Mouse (Mus musculus): ENCODE data around the gene Eefsec. TPM values are rescaled to one million over a fixed set of nuclear protein-coding genes. Genes with fewer than 3 reads are reported as not detected.

Gene Eefsec
- polyA plus RNA-seq, 1 experiment from 2014 or later, result 35.1 TPM

DNA sequence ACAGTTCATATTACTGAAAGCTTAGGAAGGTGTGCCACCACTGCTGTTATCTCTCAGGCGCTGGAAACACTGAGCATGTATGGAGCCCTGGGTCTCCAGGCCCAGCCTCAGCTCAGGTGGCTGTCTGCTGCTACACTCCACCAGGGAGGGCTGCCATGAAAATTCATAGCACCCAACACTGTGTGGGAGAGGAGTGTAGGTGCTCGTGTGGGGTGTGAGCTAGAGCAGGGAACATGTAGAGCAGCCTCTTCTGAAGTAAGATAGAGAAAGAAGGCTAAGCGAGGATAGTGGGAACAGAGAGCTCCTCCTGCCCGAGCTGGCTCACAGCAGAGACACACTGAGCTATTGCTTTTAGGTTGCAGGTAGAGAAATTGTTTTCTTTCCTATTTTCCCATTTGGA lies 170.1 kb downstream of the Eefsec start:
- Histone ChIP-seq H3K4me2 (no peak overlapping the region), H3K27me3 (no peaks in the 10 kb centered on the region), H3K9me3 (no peaks in the 10 kb centered on the region), H3K9ac (no peak overlapping the region), H3K27ac (no peak overlapping the region), H3K4me1 (no peaks in the 10 kb centered on the region; the same call in 1 of the 2 replicates), H3K4me3 (no peak overlapping the region), H3K36me3 (no peaks in the 10 kb centered on the region)
- whole genome bisulfite sequencing, result 85% methylated on average over 4 of the region's 4 CpGs
- no peak for ATAC-seq (ENCODE audit: insufficient number of reproducible peaks, low FRiP score, low TSS enrichment, low read depth)

DNA sequence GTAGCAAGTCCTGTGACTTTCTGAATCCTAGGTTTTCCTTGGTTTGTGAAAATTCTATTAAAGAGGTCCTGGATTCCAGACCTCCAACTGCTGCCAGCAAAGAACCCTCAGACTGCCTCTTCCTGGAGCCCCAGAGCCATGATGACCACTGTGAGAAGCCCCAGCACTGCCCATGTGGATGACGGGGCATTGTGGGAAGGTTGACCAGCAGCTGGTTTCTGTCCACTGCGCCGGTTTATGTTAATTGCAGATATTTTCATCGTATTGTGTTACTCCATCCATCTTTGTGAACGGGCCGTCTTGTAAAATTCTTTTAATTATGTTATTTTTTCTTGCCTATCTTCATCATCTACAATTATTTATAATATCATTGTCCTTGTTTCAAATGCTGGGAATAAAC lies 171.7 kb downstream of the Eefsec start:
- H3K4me2 ChIP-seq, result no peak overlapping the region
- 83% methylated on average over 6 of the region's 6 CpGs for WGBS
- no peak for ATAC-seq (ENCODE audit: insufficient number of reproducible peaks, low FRiP score, low TSS enrichment, low read depth)

DNA sequence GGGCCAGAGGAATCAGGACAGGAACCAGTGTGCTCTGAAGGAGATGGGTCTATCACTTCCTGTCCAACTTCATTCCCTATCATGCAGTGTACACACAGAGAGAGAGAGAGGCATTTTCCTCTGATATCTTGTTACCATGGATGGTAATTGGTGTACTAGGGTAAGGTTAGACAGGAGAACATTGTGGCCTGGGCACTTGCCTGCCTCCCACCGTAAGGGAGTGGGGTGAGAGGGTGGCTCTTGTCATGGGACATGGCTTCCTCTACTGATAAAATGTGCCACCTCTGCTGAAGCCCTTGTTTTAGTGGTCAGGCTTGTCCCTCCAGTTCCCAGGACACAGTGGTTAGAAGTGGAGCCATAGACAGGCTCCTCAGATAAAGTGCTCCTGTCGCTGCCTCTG lies 178.4 kb downstream of the Eefsec start:
- no peak overlapping the region for H3K27ac ChIP-seq
- H3K27me3 ChIP-seq, result no peaks in the 10 kb centered on the region
- no peaks in the 10 kb centered on the region for H3K9me3 ChIP-seq
- 94% methylated on average over 2 of the region's 2 CpGs for WGBS
- no peaks in the 10 kb centered on the region for H3K36me3 ChIP-seq
- H3K4me2 ChIP-seq, result no peak overlapping the region
- no peaks in the 10 kb centered on the region; the same call in 1 of the 2 replicates for H3K4me1 ChIP-seq
- no peak for ATAC-seq (ENCODE audit: insufficient number of reproducible peaks, low FRiP score, low TSS enrichment, low read depth)
- no peak overlapping the region for H3K4me3 ChIP-seq
- H3K9ac ChIP-seq, result no peak overlapping the region

More for the DNA sequence above, 171.7 kb downstream of the Eefsec start:
- no peaks in the 10 kb centered on the region for H3K27me3 ChIP-seq
- no peak overlapping the region for H3K27ac ChIP-seq
- no peaks in the 10 kb centered on the region; the same call in 1 of the 2 replicates for H3K4me1 ChIP-seq
- H3K9ac ChIP-seq, result no peak overlapping the region
- no peaks in the 10 kb centered on the region for H3K9me3 ChIP-seq
- H3K36me3 ChIP-seq, result no peaks in the 10 kb centered on the region
- no peak overlapping the region for H3K4me3 ChIP-seq

DNA sequence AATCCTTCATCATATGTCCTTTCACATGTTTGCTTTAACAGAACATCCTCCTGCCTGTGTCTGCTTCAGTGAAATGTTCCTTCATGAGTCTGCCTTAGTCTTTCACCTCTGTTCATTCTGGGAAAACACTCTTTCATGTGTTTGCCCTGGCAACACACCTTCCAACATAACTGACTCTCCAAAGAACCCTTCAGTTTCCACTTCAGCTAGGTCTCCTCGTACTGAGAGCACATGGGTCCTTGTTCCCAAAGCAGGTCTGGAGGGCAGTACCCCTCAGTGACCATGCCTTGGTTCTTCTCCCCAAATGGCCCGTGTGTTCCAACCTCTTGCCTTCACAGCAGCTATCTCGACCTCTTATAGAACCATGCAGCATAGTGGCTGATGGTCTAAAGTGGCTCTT lies 179.3 kb downstream of the Eefsec start:
- no peaks in the 10 kb centered on the region for H3K27me3 ChIP-seq
- H3K36me3 ChIP-seq, result no peaks in the 10 kb centered on the region
- no peaks in the 10 kb centered on the region for H3K9me3 ChIP-seq
- H3K4me2 ChIP-seq, result no peak overlapping the region
- H3K9ac ChIP-seq, result no peak overlapping the region
- no peak for ATAC-seq (ENCODE audit: insufficient number of reproducible peaks, low FRiP score, low TSS enrichment, low read depth)
- WGBS, result 81% methylated on average over 3 of the region's 3 CpGs
- no peaks in the 10 kb centered on the region for H3K4me1 ChIP-seq
- H3K27ac ChIP-seq, result no peak overlapping the region
- no peak overlapping the region for H3K4me3 ChIP-seq

DNA sequence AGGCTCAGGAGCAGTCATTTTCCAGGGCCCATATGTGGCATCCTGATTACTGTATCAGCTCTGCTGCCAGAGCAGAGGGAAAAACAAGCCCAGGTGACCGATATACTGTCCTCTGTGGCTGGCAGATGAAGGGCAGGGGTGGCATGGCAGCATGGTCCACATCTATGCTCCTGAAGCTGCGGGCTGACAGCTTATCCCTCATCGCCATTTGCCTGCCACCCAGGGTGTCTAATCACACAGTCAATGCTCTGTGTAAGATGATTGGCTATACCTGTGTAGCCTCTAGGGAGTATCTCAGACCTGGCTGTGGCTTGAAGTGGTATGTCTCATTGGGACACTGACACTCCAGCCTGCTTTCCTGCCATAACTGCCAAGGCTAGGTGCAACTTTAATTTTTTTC lies 180.3 kb downstream of the Eefsec start:
- H3K36me3 ChIP-seq, result no peaks in the 10 kb centered on the region
- 84% methylated on average over 3 of the region's 3 CpGs for WGBS
- H3K4me1 ChIP-seq, result no peaks in the 10 kb centered on the region
- H3K9ac ChIP-seq, result no peak overlapping the region
- no peak for ATAC-seq (ENCODE audit: insufficient number of reproducible peaks, low FRiP score, low TSS enrichment, low read depth)
- no peaks in the 10 kb centered on the region for H3K9me3 ChIP-seq
- no peak overlapping the region for H3K4me3 ChIP-seq
- H3K4me2 ChIP-seq, result no peak overlapping the region
- no peak overlapping the region for H3K27ac ChIP-seq
- H3K27me3 ChIP-seq, result no peaks in the 10 kb centered on the region

DNA sequence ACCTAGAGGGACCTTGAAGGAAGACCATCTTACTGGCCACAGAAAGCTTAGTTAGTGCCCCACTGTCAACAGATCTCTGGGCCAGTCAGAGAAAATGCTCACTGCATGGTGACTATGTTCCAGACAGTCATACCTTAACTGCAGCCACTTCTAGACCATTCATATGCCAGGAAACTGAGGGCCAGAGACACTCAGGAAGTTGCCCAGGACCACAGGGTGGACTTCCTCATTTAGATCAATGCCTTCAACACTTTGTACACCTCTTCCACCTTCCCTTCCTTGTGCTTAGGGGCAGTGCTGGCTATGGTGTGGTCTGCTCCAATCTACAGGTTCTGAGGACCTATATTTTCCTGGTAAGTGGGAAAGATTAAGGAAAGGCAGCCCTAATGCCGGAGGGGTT lies 181.0 kb downstream of the Eefsec start:
- Histone ChIP-seq H3K36me3 (no peaks in the 10 kb centered on the region), H3K27me3 (no peaks in the 10 kb centered on the region), H3K9me3 (no peaks in the 10 kb centered on the region), H3K4me2 (no peak overlapping the region), H3K4me1 (no peaks in the 10 kb centered on the region), H3K4me3 (no peak overlapping the region), H3K27ac (no peak overlapping the region), H3K9ac (no peak overlapping the region)
- 94% methylated on average over 1 of the region's 1 CpGs for WGBS
- no peak for ATAC-seq (ENCODE audit: insufficient number of reproducible peaks, low FRiP score, low TSS enrichment, low read depth)

DNA sequence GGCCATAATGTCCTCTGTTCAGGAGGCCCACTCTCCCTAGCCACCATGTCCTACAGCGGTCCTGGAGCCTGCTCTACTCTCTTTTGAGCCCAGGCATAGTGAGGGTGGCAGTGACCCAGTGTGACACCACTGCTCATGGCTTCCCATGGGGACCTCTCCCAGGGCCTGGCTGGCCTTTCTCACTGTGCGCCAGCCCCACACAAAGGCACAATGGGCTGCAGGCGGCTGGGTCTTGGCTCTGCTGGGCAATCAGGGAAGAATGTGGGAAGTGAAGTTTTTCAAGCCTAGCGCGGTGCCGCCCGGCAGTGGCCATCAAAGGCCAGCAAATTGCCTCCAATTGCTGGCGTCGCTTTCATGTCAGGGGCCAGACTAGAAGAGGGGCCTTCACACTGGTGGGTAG lies 184.2 kb downstream of the Eefsec start:
- Histone ChIP-seq H3K4me2 (no peak overlapping the region), H3K4me1 (no peaks in the 10 kb centered on the region), H3K4me3 (no peak overlapping the region), H3K27ac (no peak overlapping the region), H3K27me3 (no peaks in the 10 kb centered on the region), H3K9ac (no peak overlapping the region), H3K9me3 (no peaks in the 10 kb centered on the region), H3K36me3 (no peaks in the 10 kb centered on the region)
- no peak; the same call in 1 of the 2 replicates for ATAC-seq (ENCODE audit: insufficient number of reproducible peaks, low FRiP score, low TSS enrichment, low read depth)
- 45% methylated on average over 9 of the region's 9 CpGs for WGBS

DNA sequence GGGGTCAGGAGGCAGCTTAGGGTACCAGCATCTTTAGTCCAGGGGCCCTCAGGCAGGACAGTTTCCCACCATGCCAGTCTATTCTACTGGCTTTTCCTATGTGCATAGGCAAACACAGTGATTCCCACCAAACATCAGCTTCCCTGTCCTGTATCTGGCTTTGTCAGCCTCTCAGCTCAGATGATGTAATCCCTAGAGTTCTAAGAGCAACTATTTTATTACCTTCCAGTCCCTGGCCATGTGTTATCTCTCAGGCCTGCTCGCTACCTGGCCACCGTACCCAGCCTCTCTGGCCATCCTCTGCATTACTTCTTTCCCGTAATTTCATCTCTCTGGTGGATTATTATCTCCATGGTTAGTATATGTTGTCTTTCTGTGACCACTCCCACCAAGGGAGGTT lies 185.7 kb downstream of the Eefsec start:
- H3K4me2 ChIP-seq, result no peak overlapping the region
- no peaks in the 10 kb centered on the region for H3K9me3 ChIP-seq
- H3K27me3 ChIP-seq, result no peaks in the 10 kb centered on the region
- H3K9ac ChIP-seq, result no peak overlapping the region
- no peak overlapping the region for H3K27ac ChIP-seq
- peaks cover 4% of the 10 kb centered on the region for H3K36me3 ChIP-seq
- H3K4me1 ChIP-seq, result no peaks in the 10 kb centered on the region
- WGBS, result 79% methylated on average over 3 of the region's 3 CpGs
- no peak overlapping the region for H3K4me3 ChIP-seq
- no peak for ATAC-seq (ENCODE audit: insufficient number of reproducible peaks, low FRiP score, low TSS enrichment, low read depth)

DNA sequence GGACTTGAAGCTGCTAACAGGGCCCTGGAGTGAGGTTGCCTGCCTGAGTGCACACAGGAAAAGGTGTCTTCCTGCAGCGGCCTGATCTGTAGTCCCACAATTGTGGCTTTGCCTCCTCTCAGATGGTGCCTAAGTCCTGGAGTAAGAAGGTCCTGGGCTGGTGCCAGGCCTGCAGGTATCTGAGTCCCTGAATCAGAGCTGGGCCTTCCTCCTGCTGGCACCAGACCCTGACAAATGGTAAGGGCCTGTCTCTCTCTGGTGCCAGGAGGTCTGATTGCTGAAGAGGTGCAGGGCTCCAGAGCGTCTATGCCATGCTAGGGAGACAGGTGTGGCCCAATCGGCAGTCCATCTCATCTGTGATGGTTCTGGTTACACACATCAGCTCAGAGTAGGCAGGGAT lies 186.7 kb downstream of the Eefsec start:
- Histone ChIP-seq H3K27ac (no peak overlapping the region), H3K9me3 (no peaks in the 10 kb centered on the region), H3K9ac (no peak overlapping the region), H3K36me3 (peaks cover 4% of the 10 kb centered on the region), H3K4me3 (no peak overlapping the region), H3K4me2 (no peak overlapping the region), H3K27me3 (no peaks in the 10 kb centered on the region), H3K4me1 (no peaks in the 10 kb centered on the region)
- WGBS, result 85% methylated on average over 3 of the region's 3 CpGs
- no peak for ATAC-seq (ENCODE audit: insufficient number of reproducible peaks, low FRiP score, low TSS enrichment, low read depth)

DNA sequence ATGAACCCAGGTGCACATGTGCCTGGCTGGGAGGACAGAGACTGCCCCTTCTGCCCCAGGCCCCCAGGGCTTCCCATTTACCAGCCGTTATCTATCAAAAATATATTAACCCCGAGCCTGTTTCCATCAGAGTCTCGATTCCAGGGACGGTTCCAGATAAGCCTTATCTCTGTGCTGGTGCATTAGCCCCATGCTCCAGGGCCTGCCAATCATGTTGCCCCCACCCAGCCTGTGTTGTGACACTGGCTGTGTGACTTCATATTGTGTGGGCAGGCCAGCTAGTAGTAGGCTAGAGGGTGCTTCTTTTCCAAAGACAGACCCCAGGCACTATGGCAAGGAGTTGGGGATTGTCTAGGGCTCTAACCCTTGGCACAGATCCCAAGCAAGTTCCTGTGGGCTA lies 190.9 kb downstream of the Eefsec start:
- Histone ChIP-seq H3K27me3 (no peaks in the 10 kb centered on the region), H3K4me1 (no peaks in the 10 kb centered on the region), H3K4me2 (no peak overlapping the region), H3K9ac (no peak overlapping the region), H3K36me3 (peaks cover 4% of the 10 kb centered on the region), H3K9me3 (no peaks in the 10 kb centered on the region), H3K27ac (no peak overlapping the region), H3K4me3 (no peak overlapping the region)
- ATAC-seq (ENCODE audit: insufficient number of reproducible peaks, low FRiP score, low TSS enrichment, low read depth), result no peak
- WGBS, result 83% methylated on average over 4 of the region's 4 CpGs

DNA sequence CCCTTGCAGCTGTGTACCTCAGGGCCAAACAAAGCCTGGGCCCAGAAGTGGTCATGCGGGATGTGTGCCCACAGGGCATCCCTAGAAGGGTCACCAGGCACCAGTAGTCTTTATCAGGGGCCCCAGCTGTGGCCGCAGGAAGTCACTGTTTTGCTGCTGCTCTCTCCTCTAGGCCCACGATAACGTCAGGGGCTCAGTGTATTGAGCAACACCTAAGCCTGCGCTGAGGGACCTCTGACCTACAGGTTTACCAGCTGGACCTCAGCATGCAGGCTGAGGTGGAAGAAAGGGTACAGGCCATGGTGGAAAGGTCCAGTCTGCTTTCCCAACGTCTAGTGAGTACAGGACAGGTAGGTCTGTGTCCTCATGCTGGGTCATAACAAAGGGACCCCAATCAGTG lies 192.3 kb downstream of the Eefsec start:
- WGBS, result 66% methylated on average over 6 of the region's 6 CpGs
- Histone ChIP-seq H3K4me1 (no peaks in the 10 kb centered on the region), H3K36me3 (peaks cover 4% of the 10 kb centered on the region), H3K4me2 (no peak overlapping the region), H3K4me3 (no peak overlapping the region), H3K27ac (no peak overlapping the region), H3K27me3 (no peaks in the 10 kb centered on the region), H3K9me3 (no peaks in the 10 kb centered on the region), H3K9ac (no peak overlapping the region)
- ATAC-seq (ENCODE audit: insufficient number of reproducible peaks, low FRiP score, low TSS enrichment, low read depth), result no peak

DNA sequence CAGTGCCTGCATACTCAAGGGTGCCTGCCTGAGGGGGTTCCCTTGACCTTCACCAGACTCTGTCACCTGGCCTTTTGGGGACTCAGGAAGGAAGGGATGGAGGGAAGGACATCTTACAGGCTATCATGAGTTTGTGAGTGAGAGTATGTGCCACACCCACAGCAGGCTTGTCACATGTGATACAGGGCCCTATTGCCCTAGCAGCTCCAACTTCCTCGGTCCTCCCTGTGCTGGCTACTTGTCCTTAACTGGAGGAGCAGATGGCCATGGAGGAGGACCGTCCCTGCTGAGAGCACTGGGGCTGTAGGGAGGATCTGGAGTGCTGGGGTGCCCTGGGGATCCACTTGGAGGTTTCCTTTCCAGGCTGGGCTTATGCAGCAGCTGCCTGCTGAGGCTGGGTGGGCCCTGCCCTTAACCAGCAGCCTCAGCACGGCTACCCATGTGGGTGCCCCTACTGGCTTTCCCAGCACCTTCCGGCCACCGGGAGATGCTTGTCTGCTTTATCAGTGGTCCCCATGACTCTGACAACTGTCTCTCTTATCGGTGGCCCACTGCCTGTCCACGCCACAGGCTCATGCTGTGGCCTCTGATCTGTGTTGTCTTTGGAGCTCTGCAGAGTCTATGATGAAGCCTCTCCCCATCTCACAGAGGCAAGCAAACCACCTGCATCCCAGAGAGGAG lies 194.4 kb downstream of the Eefsec start:
- Histone ChIP-seq H3K27me3 (no peaks in the 10 kb centered on the region), H3K4me2 (no peak overlapping the region), H3K27ac (no peak overlapping the region), H3K9ac (no peak overlapping the region), H3K4me1 (no peaks in the 10 kb centered on the region), H3K4me3 (no peak overlapping the region), H3K9me3 (no peaks in the 10 kb centered on the region), H3K36me3 (peaks cover 4% of the 10 kb centered on the region)
- 81% methylated on average over 7 of the region's 7 CpGs for WGBS
- no peak for ATAC-seq (ENCODE audit: insufficient number of reproducible peaks, low FRiP score, low TSS enrichment, low read depth)

DNA sequence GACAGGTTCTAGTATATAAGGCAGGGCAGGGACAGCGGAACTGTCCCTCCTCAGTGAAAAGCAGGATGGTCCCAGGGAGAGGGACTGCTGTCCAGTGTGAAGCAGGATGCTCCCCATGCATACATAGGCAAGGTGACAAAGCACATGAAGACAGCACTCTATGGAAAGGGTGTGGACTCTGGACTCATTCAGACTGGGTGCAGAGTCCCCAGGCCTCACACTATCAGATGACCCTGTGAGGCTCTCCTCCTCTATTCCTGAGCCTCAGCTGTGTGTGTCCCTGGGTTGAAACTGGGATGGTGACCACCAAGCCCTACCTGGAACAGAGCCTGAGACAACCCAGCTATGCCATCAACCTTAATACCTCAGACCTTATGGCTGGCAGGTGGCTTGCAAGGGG lies 194.9 kb downstream of the Eefsec start:
- Histone ChIP-seq H3K4me1 (0 out of 2 replicates have a peak, but pooled peaks cover 2% of the 10 kb centered on the region), H3K9me3 (no peaks in the 10 kb centered on the region), H3K27me3 (no peaks in the 10 kb centered on the region), H3K4me2 (no peak overlapping the region), H3K36me3 (peaks cover 4% of the 10 kb centered on the region), H3K4me3 (no peak overlapping the region), H3K9ac (no peak overlapping the region), H3K27ac (no peak overlapping the region)
- no peak for ATAC-seq (ENCODE audit: insufficient number of reproducible peaks, low FRiP score, low TSS enrichment, low read depth)
- 94% methylated on average over 1 of the region's 1 CpGs for WGBS
